Mouse (Mus musculus) forelimb bud, embryonic 11.5 days (tissue): Measurements from ENCODE around the gene Zfp664.

Source experiments
- DNase-seq: peaks from one replicate; pipeline ENCODE4 v3.0.0-alpha.2; 2012; ENCODE audit warnings: low read depth, low spot score

The Zfp664 gene

GRCm38 (mm10) chr5:124862013-124862866 is at the start of gene Zfp664, which contains the start of gene Ccdc92:
Zfp664 (plus strand) TSS chr5:124862691.
Ccdc92 (minus strand) TSS chr5:124862424.
- peak; percentile 99 for DNase-seq

- DNase-seq, result no peak
Observed at GRCm38 (mm10) chr5:124814797-124815196, 47.7 kb upstream of the Zfp664 start.

GRCm38 (mm10) chr5:124817050-124817449 is 45.4 kb upstream of the Zfp664 start:
- DNase-seq, result no peak

GRCm38 (mm10) chr5:124822128-124822894 is 40.2 kb upstream of the Zfp664 start:
- no peak for DNase-seq

- DNase-seq, result no peak
Observed at GRCm38 (mm10) chr5:124830331-124830730, 32.2 kb upstream of the Zfp664 start.

- DNase-seq, result no peak
Observed at GRCm38 (mm10) chr5:124835218-124835617, 27.3 kb upstream of the Zfp664 start.

GRCm38 (mm10) chr5:124836075-124836474 is 26.4 kb upstream of the Zfp664 start:
- no peak for DNase-seq

GRCm38 (mm10) chr5:124836621-124837020 is 25.9 kb upstream of the Zfp664 start:
- DNase-seq, result no peak

- no peak for DNase-seq
Observed at GRCm38 (mm10) chr5:124840202-124840601, 22.3 kb upstream of the Zfp664 start.

- DNase-seq, result no peak
Observed at GRCm38 (mm10) chr5:124840669-124841068, 21.8 kb upstream of the Zfp664 start.

- no peak for DNase-seq
Observed at GRCm38 (mm10) chr5:124843386-124843785, 19.1 kb upstream of the Zfp664 start.

- DNase-seq, result no peak
Observed at GRCm38 (mm10) chr5:124844929-124845328, 17.6 kb upstream of the Zfp664 start.

- peak; percentile 33 for DNase-seq
Observed at GRCm38 (mm10) chr5:124847014-124847413, 15.5 kb upstream of the Zfp664 start.

GRCm38 (mm10) chr5:124848994-124849393 is 13.5 kb upstream of the Zfp664 start:
- no peak for DNase-seq

GRCm38 (mm10) chr5:124851572-124851971 is 10.9 kb upstream of the Zfp664 start:
- no peak for DNase-seq

- DNase-seq, result no peak
Observed at GRCm38 (mm10) chr5:124852294-124852693, 10.2 kb upstream of the Zfp664 start.

- DNase-seq, result no peak
Observed at GRCm38 (mm10) chr5:124853079-124853478, 9.4 kb upstream of the Zfp664 start.

GRCm38 (mm10) chr5:124854202-124854601 is 8.3 kb upstream of the Zfp664 start:
- DNase-seq, result no peak

GRCm38 (mm10) chr5:124860013-124860412 is 2.5 kb upstream of the Zfp664 start:
- no peak for DNase-seq

- DNase-seq, result no peak
Observed at GRCm38 (mm10) chr5:124861463-124861862, 1.0 kb upstream of the Zfp664 start.

- peak; percentile 19 for DNase-seq
Observed at GRCm38 (mm10) chr5:124862871-124863741, 615 bp downstream of the Zfp664 start.

GRCm38 (mm10) chr5:124868981-124869380 is 6.5 kb downstream of the Zfp664 start:
- peak; percentile 44 for DNase-seq
